20 mouse cellular contexts compared by ENCODE assay signal in genomic region chr3:145872680-145873079, GRCm38 (mm10). TPM values are rescaled to one million over a fixed set of nuclear protein-coding genes. Genes with fewer than 3 reads are reported as not detected.
DNase-seq lines count a peak whose midpoint lies in the region; TF ChIP-seq lines count a peak whose summit lies in the region.
"Had no signal": no experiment of that assay in that cellular context is flagged by ENCODE, and none has a peak within 500 bp of the region (broad histone marks: within the 10 kb centered on the region; RNA-seq: fewer than 3 reads in every experiment).

No protein-coding gene starts in this region.

- H3K36me3 ChIP-seq in E14TG2a.4 (ENCODE audit: insufficient read depth, low read length), result no peaks in the 10 kb centered on the region
- H3K36me3 ChIP-seq: forebrain, embryonic 15.5 days; heart, embryonic 13.5 days; hindbrain, embryonic 10.5 days; intestine, embryonic 15.5 days; midbrain, embryonic 15.5 days; neural tube, embryonic 13.5 days had no signal

- intact Hi-C loops in heart, postnatal 25 days (cut with DNase I), result no loop called here
- intact Hi-C loops in heart, postnatal 10 days (cut with DNase I), result no loop called here

- peak overlapping the region; percentile 69 for H3K4me3 ChIP-seq in E14TG2a.4 (replicated peaks; ENCODE audit: low read length)
- H3K4me3 ChIP-seq: forebrain, embryonic 15.5 days; heart, embryonic 13.5 days; hindbrain, embryonic 10.5 days; intestine, embryonic 15.5 days; midbrain, embryonic 15.5 days; neural tube, embryonic 13.5 days had no signal

- TF ChIP-seq CTCF in E14TG2a.4 (conservative IDR thresholded peaks at IDR 0.05; ENCODE audit: low read length), result no peak

- peaks cover 21% of the 10 kb centered on the region for H3K4me1 ChIP-seq in E14TG2a.4 (replicated peaks; ENCODE audit: low read depth, low read length)
- H3K4me1 ChIP-seq: forebrain, embryonic 15.5 days; hindbrain, embryonic 10.5 days; intestine, embryonic 15.5 days; midbrain, embryonic 15.5 days; neural tube, embryonic 13.5 days had no signal

- no peaks in the 10 kb centered on the region for H3K9me3 ChIP-seq in E14TG2a.4 (ENCODE audit: low read length)
- H3K9me3 ChIP-seq: forebrain, embryonic 15.5 days; heart, embryonic 13.5 days; hindbrain, embryonic 10.5 days; intestine, embryonic 15.5 days; midbrain, embryonic 15.5 days; neural tube, embryonic 13.5 days had no signal

- peak; percentile 24 to 31 for DNase-seq in cerebellum, postnatal 10 days
- no peak for DNase-seq in cerebellum, postnatal 25 days
- peak; percentile 96 for DNase-seq in heart, adult 11 months
- DNase-seq in heart, postnatal 25 days (ENCODE audit: low spot score), result no peak
- peak; percentile 52 to 59 for DNase-seq in heart, postnatal 10 days
- no peak for DNase-seq in right cerebral cortex, postnatal 10 days (ENCODE audit: low spot score in 2 of 2)
- DNase-seq: adrenal gland, adult 2 months; cerebellum, adult 18-20 months; kidney, adult 8-10 months; kidney, postnatal 10 days; liver, postnatal 0 days; retina, postnatal 1 day; thymus, postnatal 36 days had no signal

- no peaks in the 10 kb centered on the region for H3K27me3 ChIP-seq in E14TG2a.4 (ENCODE audit: insufficient read depth, low read length)
- H3K27me3 ChIP-seq: forebrain, embryonic 15.5 days; heart, embryonic 13.5 days; intestine, embryonic 15.5 days; midbrain, embryonic 15.5 days; neural tube, embryonic 13.5 days had no signal

RNA-seq across cellular contexts. Expression of gene Bcl10, which starts 49.9 kb away (rescaled TPM):
- total RNA-seq in heart, postnatal 25 days (2021), result 10 to 100 TPM; 18.1 to 20.4 TPM
- 10 to 100 TPM; 23.8 to 25.8 TPM for total RNA-seq in heart, postnatal 10 days (2021)

Comparison
In these comparisons a context has a peak if more than half of its experiments do, and no peak if none do; other contexts are left out.
1. DNase-seq: peak in cerebellum, postnatal 10 days (2 of 2), heart, adult 11 months (single experiment) and heart, postnatal 10 days (2 of 2); none in cerebellum, postnatal 25 days (0 of 2), heart, postnatal 25 days (single experiment) and right cerebral cortex, postnatal 10 days (0 of 2).